Mouse (Mus musculus) frontal cortex, adult (tissue): ENCODE measurements around the gene Zswim8.

ENCODE experiments used
- ATAC-seq: cut with Nextera tagmentation; 2 replicates; pipeline ENCODE4 v1.9.2; 2017; ENCODE audit warnings: mild to moderate bottlenecking, moderate library complexity, mixed read lengths; ENCODE audit not compliant: low TSS enrichment

Gene Zswim8

GRCm38 (mm10) chr14:20771941-20772340 is 64.6 kb downstream of the Zswim8 start:
- no peak for ATAC-seq

- ATAC-seq: no peak
Measured at GRCm38 (mm10) chr14:20772808-20773207, 65.5 kb downstream of the Zswim8 start.
